Comparison of ENCODE assay signal across 14 mouse cellular contexts in the genomic region with DNA sequence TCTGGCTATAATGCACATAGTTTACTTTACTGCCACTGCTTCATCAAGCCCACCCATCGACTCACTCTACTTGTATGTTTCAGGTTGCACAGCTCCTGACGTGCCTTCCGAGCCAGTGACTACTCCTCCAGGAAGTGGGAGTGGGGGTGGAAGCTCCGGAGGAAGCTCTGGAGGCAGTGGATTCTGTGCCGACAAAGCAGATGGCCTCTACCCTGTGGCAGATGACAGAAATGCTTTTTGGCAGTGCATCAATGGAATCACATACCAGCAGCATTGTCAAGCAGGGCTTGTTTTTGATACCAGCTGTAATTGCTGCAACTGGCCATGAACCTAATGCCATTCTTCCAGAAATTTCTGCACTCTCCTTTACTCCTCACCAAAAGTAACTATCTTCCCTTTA. TPM values are rescaled to one million over a fixed set of nuclear protein-coding genes. Genes with fewer than 3 reads are reported as not detected.
DNase-seq lines count a peak whose midpoint lies in the region; ATAC-seq lines count a peak whose summit lies in the region.
"Had no signal": no experiment of that assay in that cellular context is flagged by ENCODE, and none has a peak within 500 bp of the region (broad histone marks: within the 10 kb centered on the region; RNA-seq: fewer than 3 reads in every experiment).

No protein-coding gene starts in this region.

- H3K4me1 ChIP-seq in embryonic facial prominence, embryonic 14.5 days (ENCODE audit: control insufficient read depth, insufficient read depth, low read length), result no peaks in the 10 kb centered on the region
- H3K4me1 ChIP-seq in embryonic facial prominence, embryonic 10.5 days, result no peaks in the 10 kb centered on the region
- H3K4me1 ChIP-seq in forebrain, embryonic 14.5 days (ENCODE audit: control insufficient read depth, insufficient read depth, low read length), result no peaks in the 10 kb centered on the region
- no peaks in the 10 kb centered on the region for H3K4me1 ChIP-seq in kidney, embryonic 16.5 days (ENCODE audit: insufficient read depth, low read length)

- DNase-seq in embryonic facial prominence, embryonic 14.5 days (ENCODE audit: low spot score), result peak; percentile 16
- no peak for DNase-seq in embryonic facial prominence, embryonic 10.5 days (ENCODE audit: low spot score)
- DNase-seq in forebrain, embryonic 14.5 days (ENCODE audit: low spot score), result peak; percentile 89
- DNase-seq in layer of hippocampus, postnatal 14 days (ENCODE audit: low spot score in 2 of 2), result peak; percentile 91 to 97
- DNase-seq in right cerebral cortex, adult 18-20 months, result peak; percentile 87
- no peak for DNase-seq in thymus, postnatal 36 days
- no peak for DNase-seq in adrenal gland, adult 18-20 months (ENCODE audit: low spot score in 2 of 2)
- DNase-seq: thymus, postnatal 4 days had no signal

- H3K4me2 ChIP-seq in embryonic facial prominence, embryonic 14.5 days (ENCODE audit: low read depth, low read length), result no peak overlapping the region
- H3K4me2 ChIP-seq in forebrain, embryonic 14.5 days (ENCODE audit: low read length), result no peak overlapping the region
- H3K4me2 ChIP-seq in kidney, embryonic 16.5 days (replicated peaks; ENCODE audit: low read depth, low read length), result no peak overlapping the region

- no peak overlapping the region for H3K27ac ChIP-seq in embryonic facial prominence, embryonic 14.5 days (replicated peaks; ENCODE audit: low read depth, low read length)
- H3K27ac ChIP-seq in embryonic facial prominence, embryonic 10.5 days (replicated peaks), result no peak overlapping the region
- no peak overlapping the region for H3K27ac ChIP-seq in forebrain, embryonic 14.5 days (ENCODE audit: low read depth, low read length)
- no peak overlapping the region for H3K27ac ChIP-seq in kidney, embryonic 16.5 days (ENCODE audit: low read length)
- H3K27ac ChIP-seq: kidney, postnatal 0 days had no signal

- H3K36me3 ChIP-seq in embryonic facial prominence, embryonic 14.5 days (ENCODE audit: control insufficient read depth, insufficient read depth, low read length), result no peaks in the 10 kb centered on the region
- no peaks in the 10 kb centered on the region for H3K36me3 ChIP-seq in embryonic facial prominence, embryonic 10.5 days (replicated peaks)
- no peaks in the 10 kb centered on the region for H3K36me3 ChIP-seq in forebrain, embryonic 14.5 days (ENCODE audit: control insufficient read depth, insufficient read depth, low read length)
- no peaks in the 10 kb centered on the region for H3K36me3 ChIP-seq in kidney, embryonic 16.5 days (ENCODE audit: insufficient read depth, low read length)

- ATAC-seq in embryonic facial prominence, embryonic 14.5 days (ENCODE audit: low read depth), result peak; percentile 18; the same call in 1 of the 2 replicates
- ATAC-seq in forebrain, embryonic 14.5 days, result peak; percentile 95
- ATAC-seq in kidney, embryonic 16.5 days (ENCODE audit: low FRiP score, low TSS enrichment), result no peak
- ATAC-seq: lung, postnatal 0 days; Patski had no signal

- H3K9me3 ChIP-seq in embryonic facial prominence, embryonic 14.5 days (ENCODE audit: control insufficient read depth, low read length), result peaks cover 24% of the 10 kb centered on the region
- peaks cover 21% of the 10 kb centered on the region for H3K9me3 ChIP-seq in embryonic facial prominence, embryonic 10.5 days
- no peaks in the 10 kb centered on the region for H3K9me3 ChIP-seq in forebrain, embryonic 14.5 days (replicated peaks; ENCODE audit: control insufficient read depth, low read length)
- H3K9me3 ChIP-seq in kidney, embryonic 16.5 days (ENCODE audit: low read length), result peaks cover 5% of the 10 kb centered on the region

- H3K27me3 ChIP-seq in embryonic facial prominence, embryonic 14.5 days (replicated peaks; ENCODE audit: control insufficient read depth, insufficient read depth, low read length), result no peaks in the 10 kb centered on the region
- no peaks in the 10 kb centered on the region for H3K27me3 ChIP-seq in embryonic facial prominence, embryonic 10.5 days (replicated peaks; ENCODE audit: low read depth, poor library complexity, severe bottlenecking)
- no peaks in the 10 kb centered on the region for H3K27me3 ChIP-seq in forebrain, embryonic 14.5 days (replicated peaks; ENCODE audit: control insufficient read depth, insufficient read depth, low read length)
- no peaks in the 10 kb centered on the region for H3K27me3 ChIP-seq in kidney, embryonic 16.5 days (ENCODE audit: insufficient read depth, low read length)
- H3K27me3 ChIP-seq: Patski had no signal

- H3K9ac ChIP-seq in embryonic facial prominence, embryonic 14.5 days (ENCODE audit: low read depth, low read length), result no peak overlapping the region
- H3K9ac ChIP-seq in forebrain, embryonic 14.5 days (ENCODE audit: low read length), result no peak overlapping the region
- H3K9ac ChIP-seq in kidney, embryonic 16.5 days (replicated peaks; ENCODE audit: low read length), result no peak overlapping the region

- 70% methylated on average over 5 of the region's 5 CpGs for WGBS in embryonic facial prominence, embryonic 14.5 days
- 76% methylated on average over 5 of the region's 5 CpGs for WGBS in embryonic facial prominence, embryonic 10.5 days
- 56% methylated on average over 5 of the region's 5 CpGs for WGBS in forebrain, embryonic 14.5 days
- WGBS in kidney, embryonic 16.5 days, result 62% methylated on average over 5 of the region's 5 CpGs

- no peak overlapping the region for H3K4me3 ChIP-seq in embryonic facial prominence, embryonic 14.5 days (ENCODE audit: low read depth, low read length)
- H3K4me3 ChIP-seq in embryonic facial prominence, embryonic 10.5 days, result no peak overlapping the region
- no peak overlapping the region for H3K4me3 ChIP-seq in forebrain, embryonic 14.5 days (ENCODE audit: low read depth, low read length)
- H3K4me3 ChIP-seq in kidney, embryonic 16.5 days (ENCODE audit: low read length), result no peak overlapping the region

RNA-seq across cellular contexts. Expression of a gene that starts 18.7 kb away (rescaled TPM):
- 0.17 and 0.19 TPM in 2 replicates for polyA plus RNA-seq in embryonic facial prominence, embryonic 14.5 days (2014; fragmentation: Nextera tagmentation; extraction: Ambion mirVana)
- polyA plus RNA-seq in embryonic facial prominence, embryonic 10.5 days (2016; fragmentation: Nextera tagmentation; extraction: Ambion mirVana), result 0.20 and 0.29 TPM in 2 replicates
- 1.0 and 1.5 TPM in 2 replicates for polyA plus RNA-seq in forebrain, embryonic 14.5 days (2014; fragmentation: Nextera tagmentation; extraction: Ambion mirVana)
- under 1 TPM; 0.58 to 0.60 TPM for total RNA-seq in layer of hippocampus, postnatal 14 days (2021)
- total RNA-seq in adrenal gland, adult 18-20 months (2021), result not detected
- polyA plus RNA-seq in kidney, embryonic 16.5 days (2015; fragmentation: Nextera tagmentation; extraction: Ambion mirVana), result not detected in 2 replicates
- polyA plus RNA-seq: Patski had no signal

RNA-seq across cellular contexts. Expression of a gene that starts 35.7 kb away (rescaled TPM):
- polyA plus RNA-seq in embryonic facial prominence, embryonic 14.5 days (2014; fragmentation: Nextera tagmentation; extraction: Ambion mirVana), result 0.11 and 0.22 TPM in 2 replicates
- polyA plus RNA-seq in embryonic facial prominence, embryonic 10.5 days (2016; fragmentation: Nextera tagmentation; extraction: Ambion mirVana), result not detected in 2 replicates
- 0.23 TPM in 1 of 2 replicates, not detected in the other for polyA plus RNA-seq in forebrain, embryonic 14.5 days (2014; fragmentation: Nextera tagmentation; extraction: Ambion mirVana)
- total RNA-seq in layer of hippocampus, postnatal 14 days (2021), result not detected
- total RNA-seq in adrenal gland, adult 18-20 months (2021), result under 1 TPM; 0.26 to 0.83 TPM
- polyA plus RNA-seq in kidney, embryonic 16.5 days (2015; fragmentation: Nextera tagmentation; extraction: Ambion mirVana), result 0.15 and 0.21 TPM in 2 replicates
- total RNA-seq: gastrocnemius, adult 8-10 months had no signal
- polyA plus RNA-seq: neural tube, embryonic 14.5 days; Patski had no signal

Comparison
In these comparisons a context has a peak if more than half of its experiments do, and no peak if none do; other contexts are left out.
1. DNase-seq: peak in embryonic facial prominence, embryonic 14.5 days (single experiment), forebrain, embryonic 14.5 days (single experiment), layer of hippocampus, postnatal 14 days (2 of 2) and right cerebral cortex, adult 18-20 months (single experiment); none in embryonic facial prominence, embryonic 10.5 days (single experiment), thymus, postnatal 36 days (0 of 2) and adrenal gland, adult 18-20 months (0 of 2).